Mouse (Mus musculus) ES-E14 (cell line): Measurements from ENCODE around the gene Fut1.

Experiments
- CHD2 ChIP-seq: IDR thresholded peaks from 2 replicates; pipeline ENCODE4 v1.6.1; 2014; ENCODE audit warnings: mild to moderate bottlenecking, low read depth, low read length, inconsistent platforms
- HCFC1 ChIP-seq: IDR thresholded peaks from 2 replicates; pipeline ENCODE4 v1.6.1; 2012; ENCODE audit warnings: low read length, inconsistent platforms, borderline replicate concordance; ENCODE audit not compliant: insufficient read depth
- ZC3H11A ChIP-seq: IDR thresholded peaks from 2 replicates; pipeline ENCODE4 v1.6.1; 2012; ENCODE audit warnings: low read depth, mild to moderate bottlenecking, inconsistent platforms, low read length, borderline replicate concordance
- ZNF384 ChIP-seq: IDR thresholded peaks from 2 replicates; pipeline ENCODE4 v1.6.1; 2012; ENCODE audit warnings: low read depth, low read length, inconsistent platforms

DNA sequence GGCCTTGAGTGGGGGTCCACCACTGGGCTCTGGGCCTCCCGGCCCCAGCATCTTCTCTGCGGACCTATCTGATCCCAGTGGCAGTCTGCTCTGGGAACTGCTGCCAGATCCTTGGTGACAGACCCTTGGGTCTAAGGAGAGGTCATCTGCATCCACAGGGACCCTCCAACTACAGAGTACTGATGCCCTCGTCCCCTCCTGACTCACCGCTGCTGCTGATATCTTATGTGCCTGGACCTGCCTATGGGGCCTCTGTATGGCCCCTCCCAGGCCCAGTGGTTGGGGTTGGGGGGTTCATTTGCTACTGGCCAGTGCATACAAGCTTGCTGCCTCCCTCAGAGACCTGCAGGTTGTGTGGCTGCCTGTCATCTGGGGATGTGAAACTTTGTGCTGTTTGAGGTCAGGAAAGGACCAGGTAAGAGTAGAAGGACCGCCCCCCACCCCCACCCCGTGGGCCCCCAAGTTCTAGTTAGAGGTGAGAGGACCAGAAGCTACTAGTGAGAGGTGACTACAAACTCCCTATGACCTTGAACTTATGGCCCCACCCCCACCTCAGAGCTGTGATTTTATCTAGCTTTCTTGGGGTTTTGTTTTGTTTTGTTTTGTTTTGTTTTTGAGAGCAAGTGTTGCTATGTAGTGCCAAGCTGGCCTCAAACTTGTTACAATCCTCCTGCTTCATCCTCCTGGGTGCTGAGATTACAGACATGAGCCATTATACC is 27.9 kb downstream of the Fut1 start:
- TF ChIP-seq CHD2 (no peak), ZC3H11A (no peak), ZNF384 (no peak), HCFC1 (no peak)
